Mouse (Mus musculus): Measurements from ENCODE around the gene Trp73.
A peak's percentile ranks its signal among the peaks of the same experiment; 100 is the strongest.

Trp73 gene

DNA sequence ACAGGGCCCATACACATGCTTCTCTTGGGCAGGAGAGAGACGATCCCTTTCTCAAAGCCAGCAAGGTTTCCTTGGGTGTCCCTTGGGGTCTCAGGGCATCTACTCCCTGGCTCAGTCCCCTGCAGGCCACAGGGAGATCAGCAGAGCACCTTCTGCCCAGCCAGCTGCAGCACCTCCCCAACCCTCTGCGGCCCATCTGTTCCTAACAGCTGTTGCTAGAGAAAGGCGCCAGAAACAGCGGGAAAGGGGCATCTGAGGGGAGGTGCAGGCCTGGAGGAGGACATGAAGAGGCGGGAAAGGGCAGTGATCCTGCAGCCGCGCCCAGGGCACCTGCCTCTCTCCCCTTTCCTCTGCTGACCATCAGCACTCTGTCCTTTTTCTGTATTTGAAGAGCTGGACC, 40.6 kb downstream of the Trp73 start:
- no peak for DNase-seq

DNA sequence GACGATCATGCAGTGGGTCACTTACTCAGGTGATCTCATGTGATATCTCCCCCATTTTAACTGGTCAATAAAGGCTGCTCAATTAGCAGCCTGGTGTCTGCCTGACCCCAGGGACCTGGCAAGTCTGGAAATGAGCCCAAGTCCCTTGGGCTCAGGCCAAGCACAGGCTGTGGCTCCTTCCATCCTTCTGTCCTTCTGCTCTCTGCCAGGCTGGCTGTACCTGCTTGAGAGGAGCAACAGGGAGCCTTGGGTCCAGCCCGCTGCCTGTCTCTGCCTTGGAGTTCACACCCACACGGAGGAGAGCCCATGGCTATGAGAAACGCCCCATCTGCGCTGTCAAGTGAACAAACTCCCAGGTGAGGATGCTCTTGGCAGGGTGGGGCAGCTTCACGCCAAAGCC, 43.9 kb downstream of the Trp73 start:
- DNase-seq = no peak

DNA sequence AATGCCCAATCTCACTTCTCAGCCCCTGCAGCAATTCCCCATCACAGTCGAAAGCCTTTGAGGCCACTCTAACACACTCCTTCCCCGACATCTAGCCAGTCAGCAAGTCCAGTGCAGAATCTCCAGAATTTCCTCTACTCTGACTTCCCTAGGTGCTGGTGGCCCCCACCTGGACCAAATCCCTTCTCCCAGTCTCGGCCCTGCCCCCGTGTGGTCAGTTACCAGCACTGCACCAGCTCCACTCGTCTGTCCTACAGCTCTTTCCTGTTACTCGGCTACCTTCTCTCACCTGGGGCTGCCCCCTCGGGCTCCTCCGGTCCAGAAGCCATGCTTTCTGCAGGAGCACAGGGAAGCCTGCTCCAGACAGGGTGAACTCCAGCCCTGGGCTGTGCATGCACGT, 46.8 kb downstream of the Trp73 start:
- DNase-seq = peak; percentile 27 to 60

DNA sequence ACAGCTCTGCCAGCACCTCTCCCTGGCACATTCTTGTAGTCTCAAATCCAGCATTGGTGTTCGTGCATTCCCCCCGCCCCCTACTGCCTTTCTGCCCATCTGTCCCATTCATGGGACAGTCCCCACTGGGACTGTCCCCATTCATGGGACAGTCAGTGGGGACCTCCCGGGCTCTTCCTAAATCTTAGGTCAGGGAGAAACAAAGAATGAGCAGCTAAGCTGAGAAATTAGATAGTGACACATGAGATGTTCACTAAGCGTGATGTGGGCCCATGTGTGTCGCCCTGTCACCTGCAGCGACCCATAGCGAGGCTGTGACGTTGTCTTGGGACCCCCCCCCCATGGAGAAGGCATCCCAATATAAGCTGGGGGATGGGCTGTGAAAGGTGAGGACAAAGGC, 48.7 kb downstream of the Trp73 start:
- DNase-seq = no peak

DNA sequence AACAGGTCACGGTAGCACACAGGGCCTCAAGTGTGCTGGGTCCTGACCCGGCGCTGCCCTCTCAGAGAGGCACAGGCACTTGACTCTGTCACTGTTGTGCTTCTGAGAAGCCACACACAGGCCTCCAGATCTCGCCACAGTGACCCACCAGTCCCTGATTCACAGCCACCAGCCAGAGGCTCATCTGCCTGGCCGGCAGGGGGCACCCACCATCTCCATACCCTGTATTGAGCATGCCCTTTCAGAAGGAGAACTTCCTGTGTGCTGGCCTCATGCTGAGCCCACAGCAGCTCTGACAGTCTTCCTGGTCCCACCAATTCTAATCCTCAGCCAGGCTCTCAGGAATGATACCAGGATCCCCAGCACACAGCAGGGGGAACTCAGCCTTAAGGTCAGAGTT, 50.8 kb downstream of the Trp73 start:
- DNase-seq = no peak

DNA sequence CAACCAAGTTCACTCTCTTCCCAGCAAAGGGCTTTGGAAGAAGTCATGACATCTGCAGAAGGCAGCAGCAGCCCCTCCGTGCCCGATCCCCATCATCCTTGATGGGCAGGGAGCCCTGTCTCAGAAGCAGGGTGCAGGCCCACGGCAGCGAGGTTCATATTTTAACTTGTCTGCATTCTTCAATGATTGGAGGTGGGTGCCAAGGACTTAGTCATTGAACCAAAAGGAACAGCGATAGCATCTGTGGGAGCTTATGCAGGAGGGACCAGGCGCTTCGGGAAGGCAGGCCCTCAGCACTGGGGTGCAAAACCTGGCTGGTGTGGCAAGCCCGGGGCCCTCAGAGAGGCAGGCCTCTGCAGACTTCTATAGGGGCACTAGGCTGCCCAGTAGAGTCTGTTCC, 53.6 kb downstream of the Trp73 start:
- DNase-seq = no peak

DNA sequence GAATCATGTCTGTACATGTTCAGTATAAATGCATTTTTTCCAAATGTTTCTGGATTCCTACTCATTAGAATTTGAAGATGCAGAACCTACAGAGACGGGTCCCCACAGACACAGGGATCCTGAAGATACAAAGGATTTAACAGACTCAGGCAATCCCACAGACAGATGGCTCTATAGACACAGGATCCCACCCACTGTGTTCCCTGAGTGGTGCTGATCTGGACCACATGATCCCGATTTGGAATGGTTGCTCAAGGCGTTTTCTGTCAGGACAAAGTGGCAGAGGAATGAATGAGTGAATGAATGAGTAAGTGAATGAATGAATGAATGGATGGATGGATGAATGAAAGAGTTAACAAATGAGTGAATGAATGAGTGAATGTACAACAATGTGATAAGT, 54.2 kb downstream of the Trp73 start:
- no peak for DNase-seq

DNA sequence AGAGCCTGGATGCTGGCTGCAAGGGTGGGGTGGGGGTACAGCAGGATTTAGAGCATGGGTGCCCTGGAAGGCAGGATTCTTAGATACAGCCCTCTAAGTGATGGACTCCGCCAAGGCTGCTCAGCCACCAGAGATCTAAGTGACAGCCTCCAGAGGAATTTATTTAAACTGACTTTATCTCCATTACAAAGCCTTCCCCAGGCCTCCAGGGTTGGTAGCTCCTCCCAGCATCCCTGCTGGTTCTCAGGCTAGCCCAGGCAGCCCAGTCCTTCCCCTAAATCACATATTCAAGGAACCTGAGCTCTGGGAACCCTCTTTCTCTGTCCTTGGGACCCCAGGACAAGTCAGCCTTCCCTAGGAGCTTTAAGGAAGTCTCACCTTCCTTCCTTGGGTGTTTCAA, 58.0 kb downstream of the Trp73 start:
- DNase-seq = no peak

DNA sequence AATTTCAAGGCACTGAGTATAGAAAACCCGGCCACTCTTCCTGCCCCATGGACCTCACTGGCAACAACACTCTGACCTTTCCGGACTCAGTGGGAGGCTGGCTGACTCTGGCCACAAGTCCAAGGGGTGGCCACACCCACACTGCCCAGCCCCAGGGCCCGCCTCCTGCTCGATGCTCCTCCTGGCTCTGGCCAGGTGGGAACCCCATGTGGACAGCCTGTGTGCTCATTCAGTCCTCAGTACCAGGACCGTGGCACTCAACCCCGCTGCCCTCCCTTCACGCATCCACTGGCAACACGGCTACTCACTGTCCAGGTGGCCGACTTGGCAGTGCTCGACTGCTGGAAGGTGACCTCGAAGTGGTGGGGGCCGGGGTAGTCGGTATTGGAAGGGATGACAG, 59.0 kb downstream of the Trp73 start:
- peak; percentile 81 to 82 for DNase-seq

DNA sequence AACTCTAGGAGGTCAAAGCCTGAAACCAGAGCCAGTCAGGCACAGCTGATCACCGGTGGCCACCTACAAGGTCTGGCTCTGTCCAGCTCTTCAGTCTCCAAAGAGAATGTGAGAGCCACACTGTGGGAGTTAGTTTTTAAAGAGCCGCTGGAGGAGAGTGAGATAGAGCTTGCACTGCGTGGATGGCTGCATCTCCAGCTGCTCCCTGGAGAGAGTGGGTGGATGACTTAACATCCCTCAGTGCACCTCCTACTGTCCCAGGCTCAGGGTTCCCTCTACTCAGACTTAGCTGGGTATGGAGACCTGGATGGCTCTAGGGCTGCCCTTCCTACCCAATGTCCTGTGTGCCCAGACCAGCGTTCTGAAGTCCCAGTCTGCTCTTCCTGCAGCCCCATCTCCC, 59.8 kb downstream of the Trp73 start:
- no peak for DNase-seq

DNA sequence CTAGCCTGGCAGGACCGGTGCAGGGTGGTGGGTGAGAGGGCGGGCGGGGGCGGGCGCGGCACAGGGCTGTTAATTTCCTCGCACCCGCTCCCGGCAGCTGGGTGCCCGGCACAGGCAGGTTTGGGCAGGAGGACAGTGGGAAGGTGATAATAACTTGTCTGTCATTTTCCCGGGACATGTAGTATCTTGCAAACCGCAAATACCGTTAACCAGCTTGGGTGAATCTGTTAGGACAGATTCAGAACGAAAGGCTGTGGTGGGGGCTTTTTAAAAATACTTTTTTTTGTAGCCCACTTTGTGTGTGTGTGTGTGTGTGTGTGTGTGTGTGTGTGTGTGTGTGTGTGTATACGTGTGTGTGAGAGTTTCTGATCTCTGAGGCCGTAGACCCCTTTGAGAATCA, 68.1 kb downstream of the Trp73 start:
- no peak for DNase-seq

DNA sequence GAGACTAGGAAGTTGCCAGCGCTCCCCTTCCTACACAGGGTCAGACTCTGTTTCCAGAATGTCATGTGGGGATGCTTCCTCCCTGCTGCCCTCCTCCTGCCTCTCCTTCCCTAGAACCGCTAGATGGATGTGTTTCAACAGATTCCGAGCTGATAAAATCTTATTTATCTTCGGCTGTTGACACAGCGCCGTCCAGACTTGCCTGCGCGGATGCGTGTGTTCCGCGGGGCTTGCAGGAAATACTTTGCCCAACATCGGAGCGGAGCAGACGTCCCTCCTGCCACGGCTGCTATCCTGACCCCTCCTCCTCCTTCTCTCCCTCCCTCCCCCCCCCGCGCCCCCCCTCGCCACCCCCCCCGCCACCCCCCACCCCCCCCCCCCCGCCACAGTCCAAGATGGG, 68.5 kb downstream of the Trp73 start:
- DNase-seq = no peak

DNA sequence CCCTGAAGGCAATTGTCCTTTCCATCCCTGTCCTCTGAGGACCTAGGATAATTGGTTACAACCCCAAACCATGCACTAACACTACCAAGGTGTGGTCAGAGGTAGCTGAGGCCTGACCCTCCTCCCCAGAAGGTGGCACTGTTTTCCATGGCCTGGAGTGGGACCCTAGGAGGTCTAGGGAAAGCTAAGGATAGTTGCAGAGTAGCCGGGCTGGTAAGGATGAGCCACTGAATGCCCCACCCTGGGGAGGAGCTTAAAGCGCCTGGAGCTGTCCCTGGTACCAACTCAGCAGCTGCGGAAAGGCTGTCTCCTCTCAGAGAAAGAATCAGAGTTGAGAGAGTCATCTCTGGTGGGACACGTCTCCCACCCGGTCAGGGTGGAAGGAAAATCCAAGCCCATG, 69.1 kb downstream of the Trp73 start:
- peak; percentile 19 to 39 for DNase-seq

DNA sequence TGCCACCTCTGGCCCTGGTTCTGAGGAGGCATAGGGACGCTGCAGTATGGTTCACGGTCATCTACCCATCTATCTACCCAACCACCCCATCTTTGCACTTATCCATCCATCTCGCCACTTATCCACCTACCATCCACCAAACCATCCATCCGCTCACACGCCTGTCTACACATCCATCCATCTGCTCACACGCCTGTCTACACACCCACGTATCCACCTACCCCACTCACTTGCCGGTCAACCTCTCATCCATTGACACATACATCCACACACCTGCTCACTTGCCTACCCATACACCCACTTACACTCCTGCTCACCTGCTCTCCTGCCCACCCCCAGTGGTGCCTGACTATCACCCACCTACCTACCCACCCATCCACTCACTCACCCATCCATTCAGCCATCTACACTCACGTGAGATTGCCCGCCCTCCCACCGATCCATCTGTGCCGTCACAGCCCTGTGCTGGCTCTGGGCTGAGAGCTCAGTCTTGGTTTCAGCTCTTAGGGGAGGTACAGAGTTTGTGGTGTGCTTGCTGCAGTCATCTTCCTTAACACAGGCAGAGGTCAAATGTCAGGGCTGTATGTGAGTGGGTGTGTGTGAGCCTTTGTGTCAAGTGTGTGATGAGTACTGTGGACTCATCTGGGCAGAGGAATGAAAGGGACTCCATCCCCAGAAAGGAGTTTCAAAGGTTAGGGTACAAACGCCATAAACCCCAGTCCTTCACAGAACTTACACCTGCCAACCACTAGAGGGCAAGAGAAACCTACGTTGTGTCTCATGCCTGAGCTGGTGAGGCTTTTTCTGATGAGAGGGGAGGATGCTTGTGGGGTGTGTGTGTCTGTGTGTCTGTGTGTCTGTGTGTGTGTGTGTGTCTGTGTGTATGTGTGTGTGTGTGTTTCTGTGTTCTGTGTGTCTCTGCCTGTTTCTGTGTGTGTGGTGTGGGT, 74.9 kb downstream of the Trp73 start:
- DNase-seq = peak; percentile 15 to 33

DNA sequence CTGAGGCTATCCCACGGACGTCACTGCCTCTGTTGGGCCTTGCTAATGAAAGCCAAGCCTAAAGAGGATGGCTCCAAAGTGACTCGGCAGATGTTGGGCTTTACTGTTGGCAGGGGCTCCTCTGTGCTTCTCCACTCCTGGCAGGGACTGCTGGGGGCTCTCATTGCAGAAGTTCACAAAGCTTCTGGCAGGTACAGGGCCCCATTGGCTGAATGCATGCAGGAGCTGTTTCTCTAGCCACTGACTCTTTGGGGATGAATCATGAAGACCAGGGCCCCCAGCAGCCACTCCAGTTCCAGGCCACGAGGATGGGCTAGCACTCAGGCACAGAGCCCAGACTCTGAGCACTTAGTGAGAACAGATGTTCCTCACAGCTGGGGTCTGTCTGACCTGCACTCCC, 82.3 kb downstream of the Trp73 start:
- DNase-seq = no peak

DNA sequence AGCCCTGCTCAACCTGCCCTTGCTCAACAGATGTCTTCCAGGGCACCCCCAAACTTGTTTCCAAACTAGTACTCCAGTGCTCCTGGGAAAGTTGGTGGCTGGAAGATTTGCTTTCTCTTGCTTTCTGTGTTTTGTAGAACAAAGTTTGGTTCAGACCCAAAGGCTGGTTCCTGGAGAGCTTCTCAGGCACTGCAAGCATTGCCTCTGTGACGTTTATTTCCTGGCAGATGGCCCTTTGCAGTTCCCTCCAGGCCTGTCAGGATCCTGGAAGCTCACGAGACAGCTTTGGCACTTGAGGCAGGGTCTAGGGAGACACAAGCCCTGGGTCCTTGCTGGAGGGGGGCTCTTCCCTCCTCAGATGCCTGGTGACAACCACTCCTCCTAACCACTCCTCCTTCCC, 83.3 kb downstream of the Trp73 start:
- no peak for DNase-seq

DNA sequence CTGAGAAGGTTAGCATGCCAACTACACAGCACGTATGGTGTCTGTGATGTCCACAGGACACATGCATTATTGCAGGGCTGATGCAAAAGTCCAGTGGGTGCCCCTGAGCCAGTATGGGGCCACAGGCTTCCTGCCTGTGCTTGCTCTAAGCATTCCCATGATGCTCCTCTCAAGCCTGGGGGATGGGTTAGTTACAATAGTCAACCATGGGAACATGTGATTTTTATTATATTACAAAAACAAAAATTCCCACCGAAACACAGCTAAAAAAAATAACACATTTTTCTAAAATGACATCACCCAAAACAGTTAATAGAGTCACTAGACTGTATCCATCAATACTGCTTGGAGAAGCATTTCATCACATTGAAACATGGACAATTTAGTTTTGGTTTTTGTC, 84.0 kb downstream of the Trp73 start:
- DNase-seq = no peak

DNA sequence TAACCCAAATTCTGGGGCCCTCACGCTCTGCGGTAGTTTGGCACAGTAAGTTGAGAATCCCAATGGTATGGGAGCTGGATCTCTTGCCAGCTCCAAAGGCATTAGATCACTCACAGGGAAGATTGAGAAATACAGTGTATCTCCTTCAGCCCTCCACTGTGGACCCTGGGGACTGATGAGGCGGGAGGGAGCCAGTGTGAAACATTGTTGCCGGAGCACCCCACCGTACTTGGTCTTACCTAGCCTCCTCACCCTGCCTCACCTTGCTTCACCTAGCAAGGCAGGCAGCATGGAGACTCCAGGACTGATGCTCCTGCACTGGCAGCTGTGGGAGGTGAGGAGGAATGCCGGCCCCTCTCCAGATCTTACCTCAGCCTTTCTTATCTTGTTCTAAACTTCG, 84.5 kb downstream of the Trp73 start:
- no peak for DNase-seq

DNA sequence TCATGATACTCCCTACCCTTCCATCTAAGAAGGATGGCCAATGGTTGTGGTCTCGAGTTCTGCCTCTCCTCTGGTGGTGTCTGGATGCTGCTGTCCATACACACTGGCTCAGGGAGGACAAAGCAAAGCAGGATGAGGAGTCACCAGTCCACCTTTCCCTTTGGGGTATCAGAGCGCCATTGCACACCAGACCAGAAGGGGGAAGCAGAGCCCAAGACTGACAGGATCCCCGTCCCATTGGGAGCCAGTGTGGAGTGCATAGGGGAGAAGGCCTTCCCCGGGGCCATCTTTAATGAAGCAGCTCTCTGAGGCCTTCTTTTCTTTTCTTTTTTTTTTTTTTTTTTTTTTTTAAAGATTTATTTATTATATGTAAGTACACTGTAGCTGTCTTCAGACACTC, 86.9 kb downstream of the Trp73 start:
- DNase-seq = no peak

DNA sequence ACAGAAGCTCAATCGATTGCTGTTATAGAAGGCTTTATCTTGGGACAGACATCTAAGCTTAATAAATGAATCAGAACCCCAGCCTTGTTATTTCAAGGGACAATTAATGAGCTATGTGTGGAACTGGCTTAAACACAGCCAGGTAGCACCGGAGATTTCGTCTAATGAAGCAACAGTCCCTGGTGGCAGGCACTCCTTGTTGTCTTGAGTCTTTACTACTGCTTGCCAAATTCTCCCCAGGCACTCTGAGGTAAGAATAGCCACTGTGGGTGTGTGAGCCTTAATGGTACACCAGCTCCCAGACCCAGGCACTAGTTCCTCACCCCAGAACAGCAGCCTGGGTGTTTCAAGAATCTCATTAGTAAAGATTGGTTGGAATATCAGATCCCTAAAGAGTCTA, 88.6 kb downstream of the Trp73 start:
- no peak for DNase-seq

DNA sequence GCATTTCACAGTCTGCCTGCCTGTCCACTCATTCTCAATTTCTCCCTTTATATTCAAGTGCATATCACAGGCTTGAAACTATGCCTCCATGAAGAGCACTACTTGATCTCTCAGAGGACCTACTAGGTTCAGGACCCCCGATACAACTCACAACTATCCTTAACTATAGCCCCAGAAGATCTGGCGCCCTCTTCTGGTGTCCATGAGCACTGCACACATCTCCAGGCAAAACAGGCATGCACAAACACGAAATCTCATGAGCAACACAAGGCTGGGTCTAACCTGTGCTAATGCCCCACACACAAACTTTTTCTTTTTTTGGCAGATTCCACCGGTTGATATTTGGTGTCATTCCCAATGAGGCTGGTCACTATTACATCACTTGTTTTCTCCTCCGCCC, 94.2 kb downstream of the Trp73 start:
- DNase-seq = no peak

DNA sequence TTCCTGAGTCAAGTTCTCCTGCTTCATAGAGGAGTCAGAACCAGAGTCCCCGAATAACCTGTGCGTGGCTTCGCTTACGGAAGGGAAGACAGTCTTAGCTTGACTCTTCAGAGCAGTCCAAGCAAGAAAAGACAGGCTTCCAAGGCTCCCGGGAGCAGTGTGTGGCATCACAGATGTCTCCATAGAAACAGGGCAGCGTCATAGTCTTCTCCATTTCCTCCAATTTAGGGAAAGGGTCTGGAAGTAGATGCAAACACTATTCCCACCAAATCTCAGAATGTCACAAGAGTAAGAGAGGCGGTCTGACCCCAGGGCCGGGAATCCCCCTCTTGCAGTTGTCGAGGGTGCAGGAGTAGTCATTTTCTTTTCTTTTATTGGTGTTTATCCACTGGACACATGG, 97.4 kb downstream of the Trp73 start, which contains the start of gene Ccdc27:
Ccdc27 (minus strand) TSS at position 101 of the 400 bp plus-strand sequence.
- no peak for DNase-seq

DNA sequence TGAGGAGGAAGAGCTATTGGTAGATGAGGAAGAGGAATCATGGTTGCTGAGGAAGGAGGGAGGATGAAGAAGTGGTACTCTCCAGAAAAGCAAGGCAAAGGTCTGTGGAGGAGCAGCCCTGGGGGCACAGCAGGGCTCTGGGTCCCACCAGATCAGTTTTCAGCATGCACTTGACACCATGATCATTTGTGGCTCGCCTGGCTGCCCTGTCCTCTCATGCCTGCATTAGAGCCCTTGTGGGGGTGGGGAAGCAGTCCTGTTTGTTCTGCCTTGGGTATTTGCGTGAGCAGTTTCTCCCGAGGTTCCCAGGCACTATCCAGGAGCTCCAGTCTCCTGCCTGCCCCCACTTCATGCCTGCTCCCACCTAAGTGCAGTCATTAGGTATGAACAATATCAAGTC, 102.9 kb downstream of the Trp73 start:
- no peak for DNase-seq

DNA sequence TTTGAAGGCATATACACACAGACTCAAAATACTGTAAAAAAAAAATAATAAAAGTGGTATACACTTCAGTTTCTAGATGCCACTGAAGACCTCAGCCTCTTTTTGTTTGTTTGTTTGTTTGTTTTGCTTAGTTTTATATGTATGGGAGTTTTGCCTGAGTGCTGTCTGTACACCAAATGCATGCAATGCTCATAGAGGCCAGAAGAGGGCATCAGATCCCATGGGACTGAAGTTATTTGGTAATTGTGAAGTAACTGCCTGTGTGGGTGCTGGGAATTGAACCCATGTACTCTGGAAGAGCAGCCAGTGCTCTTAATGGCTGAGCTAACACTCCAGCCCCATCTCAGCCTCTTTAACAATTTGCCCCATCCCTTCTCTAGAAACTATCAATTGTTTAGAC, 111.4 kb downstream of the Trp73 start:
- DNase-seq = peak in 1 of 2 experiments; percentile 37

DNA sequence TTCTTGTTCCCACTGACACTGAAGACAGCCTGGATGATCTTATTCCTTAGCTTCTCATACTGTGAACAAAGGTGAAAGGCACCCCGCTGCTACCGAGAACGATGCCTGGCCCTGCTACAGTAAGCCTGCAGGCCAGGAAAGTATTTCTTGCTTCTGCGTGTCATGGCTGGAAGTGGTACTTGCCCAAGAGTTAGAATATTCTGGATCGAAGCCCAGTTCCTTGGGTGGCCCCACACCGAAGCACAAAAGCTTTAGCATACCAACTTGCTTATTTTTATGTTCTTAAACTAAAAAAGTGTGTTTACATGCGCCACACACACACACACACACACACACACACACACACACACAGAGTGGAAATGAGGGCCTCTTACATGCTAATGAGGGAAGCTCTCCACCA, 111.9 kb downstream of the Trp73 start:
- DNase-seq = no peak
